Mouse (Mus musculus) kidney, adult 2 months (tissue): ENCODE results near the gene Zfp704. TPM values are rescaled to one million over a fixed set of nuclear protein-coding genes. Genes with fewer than 3 reads are reported as not detected.

Experiments used
- DNase-seq: peaks from one replicate; pipeline ENCODE4 v3.0.0; 2021
- H3K27ac ChIP-seq: fragments of 200-500 bp; 2 replicates; pipeline ENCODE4 v1.5.1; 2012; ENCODE audit warnings: low read depth, low read length, control low read depth, inconsistent platforms; ENCODE audit not compliant: insufficient read depth
- H3K27me3 ChIP-seq: fragments of 200-500 bp; replicated peaks from 2 replicates; pipeline ENCODE4 v1.6.1; 2012; ENCODE audit warnings: mild to moderate bottlenecking, moderate library complexity, low read length, inconsistent platforms; ENCODE audit not compliant: control insufficient read depth, insufficient read depth
- H3K36me3 ChIP-seq: fragments of 200-500 bp; 2 replicates; pipeline ENCODE4 v1.6.1; 2012; ENCODE audit warnings: mild to moderate bottlenecking, moderate library complexity, low read length, inconsistent platforms; ENCODE audit not compliant: control insufficient read depth, insufficient read depth
- H3K4me1 ChIP-seq: fragments of 200-500 bp; 2 replicates; pipeline ENCODE4 v1.6.1; 2011; ENCODE audit warnings: low read length; ENCODE audit not compliant: control insufficient read depth, insufficient read depth
- H3K4me3 ChIP-seq: fragments of 200-500 bp; 2 replicates; pipeline ENCODE4 v1.5.1; 2011; ENCODE audit warnings: mild to moderate bottlenecking, low read depth, low read length, control low read depth; ENCODE audit not compliant: insufficient read depth
- CTCF ChIP-seq: fragments of 200-500 bp; conservative IDR thresholded peaks from 2 replicates; pipeline ENCODE4 v1.5.1; 2011; ENCODE audit warnings: low read depth, mild to moderate bottlenecking, control low read depth, low read length, moderate library complexity, mixed read lengths; ENCODE audit not compliant: insufficient read depth, insufficient read length
- POLR2A ChIP-seq: fragments of 200-500 bp; IDR thresholded peaks from one replicate; pipeline ENCODE4 v1.6.1; 2011; ENCODE audit warnings: low read depth, low read length, control low read depth
- WGBS: fragments of 180-500 bp; shearing (Covaris S2); methylation state at CpG from one replicate; pipeline ENCODE4 v1.1.7; 2018; 5-methylcytosine and 5-hydroxymethylcytosine counted together
- polyA plus RNA-seq: library from polyadenylated mRNA; depleted of rRNA; stranded (reverse); fragments of >200 nt; gene quantifications from 2 replicates; pipeline ENCODE4 v1.2.3, GENCODE M21; 2012; rRNA removed

Gene Zfp704
- 11.3 and 12.4 TPM in 2 replicates for polyA plus RNA-seq

- H3K27me3 ChIP-seq: no peaks in the 10 kb centered on the region
- 23% methylated on average over 95 of the region's 97 CpGs for WGBS
- DNase-seq: peak; percentile 93
- peak within 1 kb of the TSS; percentile 83 for H3K27ac ChIP-seq
- H3K4me3 ChIP-seq: peak within 1 kb of the TSS; percentile 97
- no peaks in the 10 kb centered on the region for H3K36me3 ChIP-seq
- peaks cover 16% of the 10 kb centered on the region; the same call in 1 of the 2 replicates for H3K4me1 ChIP-seq
- TF ChIP-seq POLR2A (peak; percentile 24), CTCF (peak; percentile 65)
Observed at GRCm38 (mm10) chr3:9609581-9610341, at the start of gene Zfp704. Zfp704 (minus strand) TSS chr3:9610085.

- Histone ChIP-seq H3K27me3 (no peaks in the 10 kb centered on the region), H3K4me3 (no peak overlapping the region), H3K36me3 (no peaks in the 10 kb centered on the region), H3K4me1 (no peaks in the 10 kb centered on the region), H3K27ac (no peak overlapping the region)
- no peak for DNase-seq
- 71% methylated on average over 10 of the region's 10 CpGs for WGBS
- TF ChIP-seq POLR2A (no peak), CTCF (no peak)
Observed at GRCm38 (mm10) chr3:9633036-9634005, 23.4 kb upstream of the Zfp704 start.

- 6% methylated on average over 17 of the region's 17 CpGs for WGBS
- no peak overlapping the region; the same call in 1 of the 2 replicates for H3K4me3 ChIP-seq
- no peaks in the 10 kb centered on the region for H3K36me3 ChIP-seq
- H3K27ac ChIP-seq: no peak overlapping the region
- DNase-seq: peak; percentile 60
- TF ChIP-seq POLR2A (no peak), CTCF (no peak)
- no peaks in the 10 kb centered on the region for H3K4me1 ChIP-seq
- no peaks in the 10 kb centered on the region for H3K27me3 ChIP-seq
Observed at GRCm38 (mm10) chr3:9629951-9630350, 20.1 kb upstream of the Zfp704 start.

- Histone ChIP-seq H3K4me3 (no peak overlapping the region), H3K4me1 (no peaks in the 10 kb centered on the region), H3K36me3 (no peaks in the 10 kb centered on the region), H3K27me3 (no peaks in the 10 kb centered on the region), H3K27ac (no peak overlapping the region)
- WGBS: 20% methylated on average over 4 of the region's 4 CpGs
- TF ChIP-seq CTCF: no peak
- TF ChIP-seq POLR2A: no peak
- peak; percentile 19 for DNase-seq
Observed at GRCm38 (mm10) chr3:9628041-9628440, 18.2 kb upstream of the Zfp704 start.

GRCm38 (mm10) chr3:9626149-9626548 is 16.3 kb upstream of the Zfp704 start:
- TF ChIP-seq CTCF (no peak), POLR2A (no peak)
- H3K27ac ChIP-seq: no peak overlapping the region
- WGBS: 59% methylated on average over 5 of the region's 5 CpGs

GRCm38 (mm10) chr3:9620611-9621010 is 10.7 kb upstream of the Zfp704 start:
- no peak overlapping the region for H3K27ac ChIP-seq
- no peaks in the 10 kb centered on the region for H3K27me3 ChIP-seq
- TF ChIP-seq POLR2A: no peak
- no peak for TF ChIP-seq CTCF
- DNase-seq: peak; percentile 61
- H3K4me1 ChIP-seq: no peaks in the 10 kb centered on the region
- WGBS: 64% methylated on average over 12 of the region's 12 CpGs
- H3K4me3 ChIP-seq: no peak overlapping the region
- H3K36me3 ChIP-seq: no peaks in the 10 kb centered on the region

More at GRCm38 (mm10) chr3:9626149-9626548, 16.3 kb upstream of the Zfp704 start:
- no peak for DNase-seq
- Histone ChIP-seq H3K27me3 (no peaks in the 10 kb centered on the region), H3K4me3 (no peak overlapping the region), H3K4me1 (no peaks in the 10 kb centered on the region), H3K36me3 (no peaks in the 10 kb centered on the region)
